Mouse (Mus musculus): ENCODE data around the gene Igsf8. TPM values are rescaled to one million over a fixed set of nuclear protein-coding genes. Genes with fewer than 3 reads are reported as not detected.

Igsf8 gene
- polyA plus RNA-seq, 1 experiment from 2014 or later: 20.5 TPM

DNA sequence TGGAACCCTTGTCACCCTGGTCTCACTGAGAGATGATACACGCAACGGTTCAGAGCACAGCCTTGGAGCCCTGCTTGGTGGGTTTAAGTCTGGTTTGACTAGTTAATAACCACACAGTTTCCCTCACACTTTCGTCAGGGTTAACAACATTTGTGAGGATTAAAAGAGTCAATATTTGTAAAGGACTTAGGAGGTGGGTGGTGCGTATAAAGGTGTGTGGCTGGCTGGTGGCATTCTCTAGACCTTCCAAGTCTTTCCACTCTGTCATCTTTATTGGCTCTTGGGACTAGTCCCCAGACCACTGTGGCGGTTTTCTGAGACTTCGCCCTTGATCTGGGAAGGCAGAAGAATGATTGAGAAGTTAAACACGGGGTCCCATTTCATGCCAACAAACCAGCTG is 83.4 kb downstream of the Igsf8 start:
- Histone ChIP-seq H3K4me1 (peaks cover 14% of the 10 kb centered on the region), H3K9me3 (replicated peaks) (no peaks in the 10 kb centered on the region), H3K4me2 (no peak overlapping the region), H3K27ac (no peak overlapping the region), H3K9ac (no peak overlapping the region), H3K4me3 (no peak overlapping the region), H3K27me3 (replicated peaks) (peaks cover 92% of the 10 kb centered on the region), H3K36me3 (no peaks in the 10 kb centered on the region)
- no peak for ATAC-seq
- 60% methylated on average over 7 of the region's 7 CpGs for WGBS (ENCODE audit: insufficient replicate concordance)

DNA sequence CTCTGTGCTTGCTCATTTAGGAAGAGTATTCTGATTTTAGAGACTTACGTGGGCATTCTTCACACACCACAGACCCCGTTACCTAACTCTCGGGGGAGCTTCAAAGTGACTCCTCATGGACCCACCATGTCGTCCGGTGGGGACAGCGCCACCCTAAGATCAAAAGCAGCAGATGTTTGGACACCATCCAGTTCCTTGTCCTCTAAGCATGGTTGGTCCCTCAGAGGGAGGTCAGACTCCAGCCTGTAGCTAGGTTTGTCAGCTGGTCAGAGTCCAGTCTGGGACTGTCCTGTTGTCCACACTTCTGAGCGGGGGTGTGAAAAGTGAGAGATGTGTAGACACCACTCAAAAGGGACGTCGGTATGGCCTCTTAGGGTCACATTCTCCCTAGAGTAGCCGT is 85.3 kb downstream of the Igsf8 start:
- ATAC-seq: no peak

DNA sequence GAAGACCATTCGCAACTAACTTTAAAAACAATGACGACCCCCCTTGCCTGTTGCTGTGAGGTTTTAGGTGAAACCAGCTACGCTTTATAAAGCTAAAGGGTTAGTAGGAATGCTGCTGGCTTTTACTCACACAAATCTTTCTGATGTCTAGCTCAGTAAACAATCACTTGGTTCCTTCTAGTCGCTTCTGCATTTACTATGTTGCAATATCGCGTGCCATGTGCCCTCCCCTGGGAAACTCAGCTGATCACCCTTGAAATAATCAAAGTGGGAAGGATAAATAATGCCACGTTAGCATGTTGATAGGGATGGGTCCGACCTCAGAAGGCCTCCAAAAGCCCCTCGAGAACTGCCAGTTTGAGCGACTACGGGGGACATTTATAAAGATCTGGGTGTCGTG is 85.9 kb downstream of the Igsf8 start:
- H3K9me3 ChIP-seq (replicated peaks): no peaks in the 10 kb centered on the region
- H3K9ac ChIP-seq: no peak overlapping the region
- peaks cover 91% of the 10 kb centered on the region for H3K27me3 ChIP-seq (replicated peaks)
- H3K36me3 ChIP-seq: no peaks in the 10 kb centered on the region
- WGBS (ENCODE audit: insufficient replicate concordance): 73% methylated on average over 12 of the region's 12 CpGs
- no peak overlapping the region for H3K4me3 ChIP-seq
- no peak overlapping the region for H3K4me2 ChIP-seq
- H3K27ac ChIP-seq: no peak overlapping the region
- ATAC-seq: no peak
- H3K4me1 ChIP-seq: no peaks in the 10 kb centered on the region

More for the DNA sequence above, 85.3 kb downstream of the Igsf8 start:
- Histone ChIP-seq H3K4me2 (no peak overlapping the region), H3K4me1 (no peaks in the 10 kb centered on the region), H3K27me3 (replicated peaks) (peaks cover 92% of the 10 kb centered on the region), H3K9me3 (replicated peaks) (no peaks in the 10 kb centered on the region), H3K27ac (no peak overlapping the region), H3K4me3 (no peak overlapping the region), H3K36me3 (no peaks in the 10 kb centered on the region), H3K9ac (no peak overlapping the region)
- 66% methylated on average over 10 of the region's 10 CpGs for WGBS (ENCODE audit: insufficient replicate concordance)

DNA sequence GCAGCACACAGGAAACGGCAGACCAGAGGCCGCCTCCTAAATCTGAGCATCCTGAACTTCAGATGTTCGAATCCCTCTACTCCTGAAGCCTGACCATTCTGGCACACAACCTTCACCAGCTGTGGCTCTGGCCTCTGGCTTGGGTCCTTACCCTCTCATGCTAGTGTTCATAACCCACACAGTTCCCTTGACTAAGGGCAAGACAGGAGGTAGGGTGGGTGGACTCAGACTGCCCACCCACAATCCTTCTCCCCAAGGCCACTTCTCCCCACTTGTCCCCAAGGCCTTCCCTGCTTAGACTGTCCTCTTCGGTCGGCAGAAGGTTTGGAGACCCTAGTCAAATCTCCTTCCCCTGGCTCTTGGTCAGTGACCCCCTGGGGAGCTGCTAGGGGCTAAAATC is 88.1 kb downstream of the Igsf8 start:
- Histone ChIP-seq H3K9me3 (replicated peaks) (no peaks in the 10 kb centered on the region), H3K27me3 (replicated peaks) (peaks cover 90% of the 10 kb centered on the region), H3K36me3 (no peaks in the 10 kb centered on the region), H3K9ac (no peak overlapping the region), H3K4me3 (no peak overlapping the region), H3K4me2 (no peak overlapping the region), H3K4me1 (no peaks in the 10 kb centered on the region), H3K27ac (no peak overlapping the region)
- 70% methylated on average over 5 of the region's 5 CpGs for WGBS (ENCODE audit: insufficient replicate concordance)
- ATAC-seq: no peak

DNA sequence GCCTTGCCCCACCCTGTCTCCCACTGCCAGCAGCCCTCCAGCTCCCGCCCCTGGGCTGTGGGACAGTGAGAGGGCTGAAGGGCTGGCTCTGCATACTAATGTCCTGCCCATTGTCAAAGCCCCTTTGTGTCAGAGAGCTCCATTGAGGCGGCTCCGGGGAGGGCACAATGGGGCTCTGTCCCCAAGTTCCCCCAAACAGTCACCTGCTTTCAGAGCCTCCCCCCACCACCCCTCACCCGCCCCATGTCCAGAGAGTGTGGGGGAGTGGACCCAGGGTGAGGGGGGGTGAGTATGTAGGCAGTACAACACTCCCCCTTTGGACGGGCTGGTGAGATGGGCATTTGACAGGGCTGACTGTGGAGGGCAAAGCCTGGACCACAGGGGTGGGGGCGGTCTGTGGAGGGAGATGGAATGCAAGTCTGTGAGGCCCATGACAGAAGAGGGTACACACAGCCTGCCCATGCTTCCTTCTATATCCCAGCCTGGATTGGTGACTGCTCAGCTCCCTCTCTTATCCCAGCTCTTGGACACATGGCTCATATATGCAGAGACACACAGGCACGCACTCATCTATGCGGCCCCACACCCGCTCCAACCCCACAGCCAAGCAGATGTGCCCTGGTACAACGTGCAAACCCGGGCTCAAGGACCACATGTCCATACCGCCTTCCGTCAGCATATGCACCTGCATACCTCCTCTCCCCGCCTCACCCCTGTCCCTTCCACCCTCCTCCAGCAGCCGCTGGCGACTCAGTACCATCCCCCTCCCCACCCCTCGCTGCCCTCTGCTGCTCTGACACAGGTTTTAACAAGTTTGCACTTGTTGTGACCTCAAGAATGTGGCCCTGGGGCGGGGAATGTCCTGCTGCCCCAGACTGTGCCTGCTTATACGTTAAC is 88.7 kb downstream of the Igsf8 start:
- H3K27me3 ChIP-seq (replicated peaks): peaks cover 90% of the 10 kb centered on the region
- WGBS (ENCODE audit: insufficient replicate concordance): 24% methylated on average over 19 of the region's 19 CpGs
- no peaks in the 10 kb centered on the region for H3K9me3 ChIP-seq (replicated peaks)
- peak; percentile 40 for ATAC-seq
- no peak overlapping the region for H3K9ac ChIP-seq
- H3K4me3 ChIP-seq: no peak overlapping the region
- H3K4me2 ChIP-seq: no peak overlapping the region
- no peak overlapping the region for H3K27ac ChIP-seq
- H3K4me1 ChIP-seq: no peaks in the 10 kb centered on the region
- H3K36me3 ChIP-seq: no peaks in the 10 kb centered on the region

DNA sequence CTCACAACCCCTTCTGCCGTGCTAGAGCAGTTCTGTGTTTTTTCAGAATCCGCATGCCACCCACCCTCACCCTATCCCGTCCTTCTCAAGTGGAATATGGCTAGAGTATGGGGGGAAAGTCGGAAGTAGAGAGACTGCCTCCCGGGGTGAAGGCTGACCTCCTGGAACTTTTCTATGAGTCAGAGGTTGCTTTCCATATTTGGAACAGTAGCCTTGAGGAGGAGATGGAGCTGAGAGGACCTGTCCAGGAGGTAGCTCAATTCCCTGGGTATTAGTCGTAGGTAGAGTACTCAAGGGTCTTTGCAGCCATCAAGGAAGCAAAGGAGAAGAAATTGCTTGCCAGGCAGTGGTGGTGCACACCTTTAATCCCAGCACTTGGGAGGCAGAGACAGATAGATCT is 90.6 kb downstream of the Igsf8 start:
- WGBS (ENCODE audit: insufficient replicate concordance): 41% methylated on average over 6 of the region's 6 CpGs
- H3K4me2 ChIP-seq: no peak overlapping the region
- no peak overlapping the region for H3K9ac ChIP-seq
- no peak overlapping the region for H3K27ac ChIP-seq
- no peaks in the 10 kb centered on the region for H3K9me3 ChIP-seq (replicated peaks)
- no peaks in the 10 kb centered on the region for H3K4me1 ChIP-seq
- no peak for ATAC-seq
- H3K4me3 ChIP-seq: no peak overlapping the region
- H3K36me3 ChIP-seq: no peaks in the 10 kb centered on the region
- H3K27me3 ChIP-seq (replicated peaks): peaks cover 89% of the 10 kb centered on the region

DNA sequence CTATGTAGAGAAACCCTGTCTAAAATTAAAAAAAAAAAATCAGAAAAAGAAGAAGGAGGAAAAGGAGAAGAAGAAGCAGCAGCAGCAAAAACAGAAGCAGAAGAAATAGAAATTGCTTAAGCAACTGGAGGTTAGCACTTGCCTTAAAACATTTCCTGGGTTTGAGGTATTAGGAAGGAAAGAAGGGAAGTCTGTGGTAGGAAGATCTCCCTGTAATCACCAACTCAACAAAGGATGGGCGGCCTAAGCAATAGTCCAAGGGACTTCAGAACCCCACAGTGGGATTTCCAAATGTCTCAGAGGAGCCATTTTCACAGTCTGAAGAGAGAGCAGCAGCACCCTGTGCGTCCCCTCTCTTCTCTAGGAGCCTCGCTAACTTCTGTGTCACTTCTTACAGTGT is 91.0 kb downstream of the Igsf8 start:
- Histone ChIP-seq H3K27ac (no peak overlapping the region), H3K27me3 (replicated peaks) (peaks cover 90% of the 10 kb centered on the region), H3K4me3 (no peak overlapping the region), H3K9me3 (replicated peaks) (no peaks in the 10 kb centered on the region), H3K9ac (no peak overlapping the region), H3K4me1 (no peaks in the 10 kb centered on the region), H3K36me3 (no peaks in the 10 kb centered on the region), H3K4me2 (no peak overlapping the region)
- ATAC-seq: no peak
- 31% methylated on average over 3 of the region's 3 CpGs for WGBS (ENCODE audit: insufficient replicate concordance)

DNA sequence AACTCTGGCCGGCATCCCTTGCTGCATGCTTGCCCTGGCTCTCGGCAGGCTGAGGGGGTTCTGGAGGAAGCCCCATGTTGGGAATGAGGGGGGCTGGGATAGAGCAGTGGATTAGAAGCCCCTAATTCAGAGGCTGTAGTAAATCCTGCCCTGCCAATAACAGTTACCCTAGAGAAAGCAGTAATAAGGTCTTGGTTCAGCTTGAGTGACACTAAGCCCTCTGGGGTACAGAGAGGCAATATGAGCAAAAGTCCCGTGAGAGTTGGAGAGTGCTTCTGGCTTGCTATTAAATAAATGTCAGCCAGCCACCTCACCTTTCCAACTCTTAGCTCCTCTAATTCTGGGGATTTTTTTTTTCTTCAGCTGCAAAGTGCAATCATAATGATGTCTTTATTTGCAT is 93.9 kb downstream of the Igsf8 start:
- Histone ChIP-seq H3K36me3 (no peaks in the 10 kb centered on the region), H3K27me3 (replicated peaks) (peaks cover 84% of the 10 kb centered on the region), H3K9me3 (replicated peaks) (no peaks in the 10 kb centered on the region), H3K4me3 (no peak overlapping the region), H3K4me1 (no peaks in the 10 kb centered on the region), H3K4me2 (no peak overlapping the region), H3K27ac (no peak overlapping the region), H3K9ac (no peak overlapping the region)
- no peak for ATAC-seq
- WGBS (ENCODE audit: insufficient replicate concordance): 57% methylated on average over 3 of the region's 3 CpGs

DNA sequence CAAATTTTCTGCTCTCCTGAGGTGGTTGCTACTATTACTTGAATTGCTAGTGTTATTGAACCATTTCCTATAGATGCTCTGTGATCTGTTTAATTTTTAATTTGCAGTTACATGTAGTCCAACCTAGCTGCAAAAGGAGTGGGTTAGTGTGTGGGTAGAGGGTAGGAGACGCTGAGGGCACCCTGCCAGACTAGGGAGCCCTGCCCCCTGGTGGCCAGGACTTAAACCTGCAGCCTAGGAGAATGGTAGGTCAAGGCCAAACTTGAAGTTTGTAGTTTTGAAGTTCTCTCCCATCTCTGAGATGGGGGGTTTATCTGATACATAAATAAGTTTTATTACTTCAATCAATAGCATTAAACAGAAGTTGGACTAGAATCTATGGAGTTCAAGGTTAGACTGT is 96.1 kb downstream of the Igsf8 start:
- H3K4me2 ChIP-seq: no peak overlapping the region
- no peaks in the 10 kb centered on the region for H3K36me3 ChIP-seq
- no peaks in the 10 kb centered on the region for H3K9me3 ChIP-seq (replicated peaks)
- ATAC-seq: no peak
- H3K27me3 ChIP-seq (replicated peaks): peaks cover 64% of the 10 kb centered on the region
- no peak overlapping the region for H3K9ac ChIP-seq
- H3K27ac ChIP-seq: no peak overlapping the region
- no peak overlapping the region for H3K4me3 ChIP-seq
- WGBS (ENCODE audit: insufficient replicate concordance): 6% methylated on average over 1 of the region's 1 CpGs
- no peaks in the 10 kb centered on the region for H3K4me1 ChIP-seq

DNA sequence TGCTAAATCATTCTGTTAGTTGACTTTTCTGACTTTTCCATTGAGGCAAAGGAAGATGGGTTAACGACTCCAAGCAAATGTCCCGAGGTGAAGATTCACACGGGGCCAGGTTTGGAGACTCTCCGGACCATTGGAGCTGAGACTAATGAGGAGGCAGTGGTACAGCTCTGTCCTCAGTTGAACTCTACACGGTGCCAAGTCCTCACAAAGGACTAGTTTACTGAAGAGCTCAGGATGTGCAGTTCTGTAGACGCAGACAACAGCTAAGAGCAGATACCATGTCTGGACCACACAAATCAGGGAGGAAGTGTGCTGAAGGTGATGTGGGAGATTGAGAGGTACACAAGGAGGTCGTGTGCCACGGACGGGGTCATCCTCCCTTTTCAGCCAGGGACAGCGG is 96.9 kb downstream of the Igsf8 start:
- Histone ChIP-seq H3K36me3 (no peaks in the 10 kb centered on the region), H3K4me3 (no peak overlapping the region), H3K9ac (no peak overlapping the region), H3K4me1 (no peaks in the 10 kb centered on the region), H3K9me3 (replicated peaks) (no peaks in the 10 kb centered on the region), H3K4me2 (no peak overlapping the region), H3K27ac (no peak overlapping the region), H3K27me3 (replicated peaks) (peaks cover 59% of the 10 kb centered on the region)
- no peak for ATAC-seq
- WGBS (ENCODE audit: insufficient replicate concordance): 63% methylated on average over 10 of the region's 10 CpGs

DNA sequence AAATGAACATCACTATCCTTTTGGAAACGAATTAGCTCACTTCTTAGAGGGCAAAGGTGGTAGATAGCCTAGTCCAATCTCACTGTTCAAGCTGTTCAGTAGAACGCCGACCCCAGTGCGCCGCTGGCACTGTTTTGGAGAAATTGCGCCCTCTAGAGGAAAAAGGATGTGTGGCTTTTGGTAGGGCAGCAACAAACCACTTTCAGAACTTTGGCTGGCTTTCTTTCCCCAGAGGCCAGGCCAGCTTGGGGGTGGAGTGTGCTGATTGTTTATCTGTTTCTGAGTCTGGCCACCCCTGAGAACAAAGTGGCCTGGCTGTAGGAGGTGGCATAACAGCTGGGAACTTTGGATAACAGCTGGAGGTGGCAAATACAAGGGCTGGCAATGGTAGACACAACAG is 103.2 kb downstream of the Igsf8 start:
- peak overlapping the region; percentile 46 for H3K4me2 ChIP-seq
- H3K9ac ChIP-seq: no peak overlapping the region
- H3K27ac ChIP-seq: no peak overlapping the region
- H3K4me1 ChIP-seq: peaks cover 20% of the 10 kb centered on the region
- H3K9me3 ChIP-seq (replicated peaks): no peaks in the 10 kb centered on the region
- H3K27me3 ChIP-seq (replicated peaks): peaks cover 19% of the 10 kb centered on the region
- H3K4me3 ChIP-seq: peak overlapping the region; percentile 20
- no peaks in the 10 kb centered on the region for H3K36me3 ChIP-seq
- peak; percentile 62 for ATAC-seq
- WGBS (ENCODE audit: insufficient replicate concordance): 3% methylated on average over 6 of the region's 6 CpGs

DNA sequence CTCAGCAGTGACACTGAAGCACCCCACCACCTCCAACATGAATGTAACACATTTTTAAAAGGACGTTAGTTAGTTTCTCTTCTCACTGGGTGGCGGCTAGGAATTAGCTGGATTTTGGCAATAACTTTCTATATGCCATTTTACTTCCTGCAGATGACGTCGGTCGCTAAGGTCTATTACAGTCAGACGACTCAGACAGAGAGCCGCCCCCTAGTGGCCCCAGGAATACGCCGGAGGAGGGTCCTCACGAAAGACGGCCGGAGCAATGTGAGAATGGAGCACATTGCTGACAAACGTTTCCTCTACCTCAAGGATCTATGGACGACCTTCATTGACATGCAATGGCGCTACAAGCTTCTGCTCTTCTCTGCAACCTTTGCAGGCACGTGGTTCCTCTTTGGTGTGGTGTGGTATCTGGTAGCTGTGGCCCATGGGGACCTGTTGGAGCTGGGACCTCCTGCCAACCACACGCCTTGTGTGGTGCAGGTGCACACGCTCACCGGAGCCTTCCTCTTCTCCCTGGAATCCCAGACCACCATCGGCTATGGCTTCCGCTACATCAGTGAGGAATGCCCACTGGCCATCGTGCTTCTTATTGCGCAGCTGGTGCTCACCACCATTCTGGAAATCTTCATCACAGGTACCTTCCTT is 107.5 kb downstream of the Igsf8 start:
- Histone ChIP-seq H3K9ac (no peak overlapping the region), H3K9me3 (replicated peaks) (no peaks in the 10 kb centered on the region), H3K4me1 (peaks cover 20% of the 10 kb centered on the region), H3K27me3 (replicated peaks) (peaks cover 16% of the 10 kb centered on the region), H3K36me3 (no peaks in the 10 kb centered on the region), H3K4me3 (0 out of 2 replicates have a peak overlapping the region, but pooled peaks have one; percentile 2), H3K27ac (no peak overlapping the region), H3K4me2 (peak overlapping the region; percentile 26)
- WGBS (ENCODE audit: insufficient replicate concordance): 28% methylated on average over 23 of the region's 23 CpGs
- no peak for ATAC-seq
